Mouse (Mus musculus) limb, embryonic 13.5 days (tissue): Measurements from ENCODE around the gene Mindy1. TPM values are rescaled to one million over a fixed set of nuclear protein-coding genes. Genes with fewer than 3 reads are reported as not detected.
"Not testable (repeated sequence)": the region's sequence is repeated elsewhere in the genome, so short reads cannot be mapped to it uniquely, and the experiment has no call there.

Experiments
- ATAC-seq: fragments of 200-750 bp; cut with Nextera tagmentation; 2 replicates; pipeline ENCODE4 v1.8.0; 2017; ENCODE audit warnings: low read depth, moderate number of reproducible peaks, moderate TSS enrichment; ENCODE audit not compliant: low FRiP score
- H3K27ac ChIP-seq: fragments of 300-500 bp; sonication (generic); 2 replicates; pipeline ENCODE4 v1.5.1; 2015; ENCODE audit warnings: inconsistent platforms, mild to moderate bottlenecking, moderate library complexity
- H3K27me3 ChIP-seq: fragments of 300-500 bp; sonication (generic); 2 replicates; pipeline ENCODE4 v1.6.1; 2015; ENCODE audit warnings: mild to moderate bottlenecking, inconsistent platforms
- H3K36me3 ChIP-seq: fragments of 300-500 bp; sonication (generic); 2 replicates; pipeline ENCODE4 v1.6.1; 2015; ENCODE audit warnings: inconsistent platforms, mild to moderate bottlenecking, moderate library complexity
- H3K4me1 ChIP-seq: fragments of 300-500 bp; sonication (generic); 2 replicates; pipeline ENCODE4 v1.6.1; 2015; ENCODE audit warnings: inconsistent platforms
- H3K4me2 ChIP-seq: fragments of 300-500 bp; sonication (generic); replicated peaks from 2 replicates; pipeline ENCODE4 v1.6.1; 2015; ENCODE audit warnings: inconsistent platforms, mild to moderate bottlenecking, moderate library complexity
- H3K4me3 ChIP-seq: fragments of 300-500 bp; sonication (generic); 2 replicates; pipeline ENCODE4 v1.5.1; 2015; ENCODE audit warnings: moderate library complexity, mild to moderate bottlenecking, inconsistent platforms
- H3K9ac ChIP-seq: fragments of 300-500 bp; sonication (generic); 2 replicates; pipeline ENCODE4 v1.6.1; 2015; ENCODE audit warnings: mild to moderate bottlenecking, inconsistent platforms
- H3K9me3 ChIP-seq: fragments of 300-500 bp; sonication (generic); 2 replicates; pipeline ENCODE4 v1.6.1; 2016; ENCODE audit warnings: inconsistent platforms
- WGBS: fragments of 180-500 bp; shearing (Covaris S2); methylation state at CpG from one replicate; pipeline ENCODE4 v1.1.7; 2015; 5-methylcytosine and 5-hydroxymethylcytosine counted together
- polyA plus RNA-seq: library from polyadenylated mRNA; unstranded; fragments of >200 nt; fragmentation: Nextera tagmentation; extraction: Ambion mirVana; gene quantifications from 2 replicates; pipeline ENCODE4 v1.2.1, GENCODE M21; 2015

Mindy1 gene
- polyA plus RNA-seq, 1 experiment from 2014 or later = 41.2 TPM

GRCm38 (mm10) chr3:95331528-95331927, 50.4 kb downstream of the Mindy1 start:
- WGBS = 71% methylated on average over 1 of the region's 1 CpGs
- Histone ChIP-seq H3K4me1 (no peaks in the 10 kb centered on the region), H3K4me2 (no peak overlapping the region), H3K36me3 (peaks cover 93% of the 10 kb centered on the region), H3K27ac (no peak overlapping the region), H3K27me3 (no peaks in the 10 kb centered on the region), H3K9ac (no peak overlapping the region), H3K4me3 (no peak overlapping the region), H3K9me3 (no peaks in the 10 kb centered on the region)
- no peak for ATAC-seq

DNA sequence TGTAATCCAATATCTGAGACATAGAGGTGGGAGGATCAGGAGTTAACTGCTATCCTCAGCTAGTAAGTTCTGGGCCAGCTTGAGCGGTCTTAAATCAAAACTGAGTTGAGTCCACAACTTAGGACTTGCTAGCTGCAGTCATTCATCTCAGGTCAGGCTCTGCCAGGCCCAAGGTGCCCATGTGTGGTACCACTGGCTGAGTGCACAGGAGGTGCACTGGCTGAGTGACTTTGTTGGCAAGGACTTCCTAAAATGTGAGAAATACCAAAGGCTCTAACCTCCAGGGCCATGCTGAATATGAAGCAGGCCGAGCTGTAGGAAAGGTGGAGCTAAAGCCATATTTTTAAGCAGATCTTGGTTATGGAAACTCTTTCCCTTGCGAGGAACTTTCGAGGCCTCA, 56.2 kb downstream of the Mindy1 start:
- Histone ChIP-seq H3K4me1 (no peaks in the 10 kb centered on the region), H3K27ac (no peak overlapping the region), H3K9me3 (no peaks in the 10 kb centered on the region), H3K36me3 (peaks cover 99% of the 10 kb centered on the region), H3K27me3 (no peaks in the 10 kb centered on the region), H3K4me3 (no peak overlapping the region), H3K9ac (no peak overlapping the region), H3K4me2 (no peak overlapping the region)
- no peak for ATAC-seq
- WGBS = 93% methylated on average over 4 of the region's 4 CpGs

GRCm38 (mm10) chr3:95338251-95338650, 57.1 kb downstream of the Mindy1 start:
- Histone ChIP-seq H3K27me3 (no peaks in the 10 kb centered on the region), H3K4me1 (no peaks in the 10 kb centered on the region), H3K9me3 (no peaks in the 10 kb centered on the region), H3K9ac (no peak overlapping the region), H3K4me3 (no peak overlapping the region), H3K27ac (no peak overlapping the region), H3K4me2 (no peak overlapping the region), H3K36me3 (peaks cover 99% of the 10 kb centered on the region)
- 92% methylated on average over 4 of the region's 4 CpGs for WGBS
- no peak for ATAC-seq

DNA sequence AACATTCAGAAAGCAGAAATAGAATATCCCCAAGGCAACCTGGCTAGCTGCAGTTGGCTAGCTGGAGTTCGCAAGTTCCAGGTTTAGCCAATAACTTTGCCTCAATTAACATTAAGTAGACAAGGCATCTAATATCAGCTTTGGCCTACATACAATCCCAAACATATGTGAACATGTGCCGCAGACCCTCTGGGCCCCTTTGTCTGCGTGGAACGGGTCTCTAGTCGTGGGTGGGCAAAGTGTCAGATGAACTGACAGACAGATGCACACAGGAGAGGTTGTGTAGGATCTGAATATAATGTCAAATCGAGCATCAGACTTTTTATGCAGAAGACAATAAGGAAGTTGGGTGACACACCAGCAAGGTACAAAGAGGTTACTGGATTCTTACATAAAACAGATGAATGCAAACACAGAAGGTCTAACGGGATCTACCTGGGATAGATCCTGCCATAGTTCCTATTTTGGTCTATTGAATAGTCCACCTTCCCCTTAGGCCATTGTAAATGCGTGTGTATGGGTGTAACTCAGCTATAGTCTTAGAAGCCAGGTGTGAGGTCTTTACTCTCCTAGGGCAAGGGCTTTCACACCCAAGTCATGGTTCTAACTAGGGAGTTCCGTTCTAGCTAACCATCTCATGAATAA, 62.3 kb downstream of the Mindy1 start:
- H3K9me3 ChIP-seq, H3K27ac ChIP-seq, ATAC-seq, H3K4me1 ChIP-seq, H3K4me2 ChIP-seq, H3K27me3 ChIP-seq, H3K9ac ChIP-seq, H3K4me3 ChIP-seq: not testable (repeated sequence)
- H3K36me3 ChIP-seq = peaks cover 93% of the 10 kb centered on the region
- 95% methylated on average over 9 of the region's 9 CpGs for WGBS

Other genes with a start within 250 kb of the Mindy1 start
- 282 and 310 TPM in 2 replicates for gene Psmd4, start 238.7 kb upstream of the Mindy1 start, polyA plus RNA-seq
- 26.5 and 28.4 TPM in 2 replicates for gene Pip5k1a, start 174.4 kb upstream of the Mindy1 start, polyA plus RNA-seq
- 216 and 217 TPM in 2 replicates for gene Vps72, start 170.3 kb upstream of the Mindy1 start, polyA plus RNA-seq
- 1.9 and 2.5 TPM in 2 replicates for gene Tmod4, start 156.9 kb upstream of the Mindy1 start, polyA plus RNA-seq
- gene Scnm1, start 147.3 kb upstream of the Mindy1 start, polyA plus RNA-seq = 82.4 and 84.4 TPM in 2 replicates
- 19.1 and 19.6 TPM in 2 replicates for gene Lysmd1, start 147.3 kb upstream of the Mindy1 start, polyA plus RNA-seq
- 2.6 and 3.1 TPM in 2 replicates for gene Tnfaip8l2, start 139.0 kb upstream of the Mindy1 start, polyA plus RNA-seq
- 11.1 and 11.7 TPM in 2 replicates for gene Sema6c, start 120.9 kb upstream of the Mindy1 start, polyA plus RNA-seq
- gene Gabpb2, start 63.4 kb upstream of the Mindy1 start, polyA plus RNA-seq = 11.5 and 12.5 TPM in 2 replicates
- 77.1 and 82.7 TPM in 2 replicates for gene Cdc42se1, start 52.6 kb upstream of the Mindy1 start, polyA plus RNA-seq
- 15.1 and 17.1 TPM in 2 replicates for gene Mllt11, start 49.2 kb upstream of the Mindy1 start, polyA plus RNA-seq
- gene Gm128, start 39.7 kb upstream of the Mindy1 start, polyA plus RNA-seq = 0.73 and 0.88 TPM in 2 replicates
- 2.2 and 2.5 TPM in 2 replicates for gene Bnipl, start 30.2 kb upstream of the Mindy1 start, polyA plus RNA-seq
- gene Prune1, start 731 bp downstream of the Mindy1 start, polyA plus RNA-seq = 24.2 and 26.9 TPM in 2 replicates
- 2.0 and 2.5 TPM in 2 replicates for gene Anxa9, start 25.8 kb downstream of the Mindy1 start, polyA plus RNA-seq
- gene Cers2, start 33.4 kb downstream of the Mindy1 start, polyA plus RNA-seq = 181 and 184 TPM in 2 replicates
- 47.2 and 53.0 TPM in 2 replicates for gene Setdb1, start 75.9 kb downstream of the Mindy1 start, polyA plus RNA-seq
- gene 4930558C23Rik, start 121.5 kb downstream of the Mindy1 start, polyA plus RNA-seq = 0.28 TPM in 1 of 2 replicates, not detected in the other
- 53.5 and 56.1 TPM in 2 replicates for gene Arnt, start 153.0 kb downstream of the Mindy1 start, polyA plus RNA-seq
- 32.7 and 37.8 TPM in 2 replicates for gene Ctsk, start 217.9 kb downstream of the Mindy1 start, polyA plus RNA-seq
- 12.0 and 14.4 TPM in 2 replicates for gene Ctss, start 245.4 kb downstream of the Mindy1 start, polyA plus RNA-seq